Mouse (Mus musculus) adrenal gland, adult (tissue): ENCODE data around the gene Kri1.
A peak's percentile ranks its signal among the peaks of the same experiment; 100 is the strongest.
"Not testable (repeated sequence)": the region's sequence is repeated elsewhere in the genome, so short reads cannot be mapped to it uniquely, and the experiment has no call there.

ENCODE experiments used
- DNase-seq, 2 experiments: peaks; one replicate each; pipeline ENCODE4 v3.0.0; 2022 to 2023; ENCODE audit warnings: low spot score in 1 of 2; ENCODE audit not compliant: inconsistent age in 2 of 2

Kri1 gene

GRCm38 (mm10) chr9:21287571-21288402 is at the start of gene Kri1:
TSS of gene Kri1 (minus strand) at chr9:21287969.
- peak; percentile 99 for DNase-seq

GRCm38 (mm10) chr9:21336491-21336890 is 48.7 kb upstream of the Kri1 start:
- no peak for DNase-seq

DNA sequence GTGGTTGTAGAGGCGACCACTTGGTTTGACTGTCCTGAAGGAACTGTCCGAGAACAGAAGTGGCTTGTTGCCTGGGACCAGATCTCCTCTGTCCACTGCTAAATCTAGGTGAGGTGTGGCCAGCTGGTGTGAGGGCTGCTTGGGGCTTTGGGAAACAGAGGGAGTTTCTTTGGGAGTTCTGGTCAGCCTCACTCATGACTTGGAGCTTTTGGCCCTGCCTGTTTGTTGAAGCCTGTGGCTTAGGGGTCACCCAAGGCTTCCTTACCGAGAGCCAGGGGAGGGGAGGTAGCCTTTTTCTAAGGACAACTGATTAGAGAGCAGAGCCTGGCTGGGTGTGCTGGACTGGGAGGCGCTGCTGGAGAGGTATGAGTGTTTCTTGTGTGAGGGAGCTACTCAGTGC is 47.6 kb upstream of the Kri1 start:
- DNase-seq, result no peak

GRCm38 (mm10) chr9:21334747-21335146 is 47.0 kb upstream of the Kri1 start:
- DNase-seq, result no peak

- no peak for DNase-seq
Observed at GRCm38 (mm10) chr9:21333523-21333922, 45.8 kb upstream of the Kri1 start.

GRCm38 (mm10) chr9:21332161-21333061 is 44.6 kb upstream of the Kri1 start:
- no peak for DNase-seq

DNA sequence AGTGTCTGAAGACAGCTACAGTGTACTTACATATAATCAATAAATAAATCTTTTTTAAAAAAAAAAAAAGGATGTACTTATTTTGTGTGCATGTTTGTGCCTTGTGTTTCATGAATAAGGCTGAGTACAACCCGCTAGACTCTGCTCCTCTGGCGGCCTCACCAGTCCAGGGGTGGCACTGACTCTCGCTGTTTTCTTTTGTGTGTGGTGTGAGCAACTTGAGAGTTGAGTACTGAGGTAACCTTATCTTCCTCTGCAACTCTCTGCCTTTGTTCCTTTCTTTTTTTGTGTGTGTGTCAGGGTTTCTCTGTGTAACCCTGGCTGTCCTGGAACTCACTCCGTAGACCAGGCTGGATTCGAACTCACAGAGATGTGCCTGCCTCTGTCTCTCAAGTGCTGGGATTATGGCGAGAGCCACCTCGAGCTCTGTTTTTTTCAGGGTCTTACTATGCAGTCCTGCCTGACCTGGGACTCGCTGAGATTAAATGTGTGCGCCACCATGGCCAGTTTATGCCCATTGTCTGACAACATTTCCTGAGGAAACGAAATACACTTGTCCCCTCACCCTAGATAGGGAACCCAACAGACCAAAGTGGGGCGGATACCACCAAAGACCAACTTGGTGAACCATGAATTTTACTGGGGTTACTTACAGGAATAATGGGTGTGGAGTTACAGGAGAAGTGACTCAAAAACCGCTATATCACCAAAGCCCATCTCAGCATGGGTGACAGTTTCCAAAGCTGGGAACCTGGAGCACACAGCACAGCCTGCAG is 43.8 kb upstream of the Kri1 start:
- DNase-seq, result no peak

GRCm38 (mm10) chr9:21329699-21330289 is 42.0 kb upstream of the Kri1 start:
- peak; percentile 72 to 73 for DNase-seq

DNA sequence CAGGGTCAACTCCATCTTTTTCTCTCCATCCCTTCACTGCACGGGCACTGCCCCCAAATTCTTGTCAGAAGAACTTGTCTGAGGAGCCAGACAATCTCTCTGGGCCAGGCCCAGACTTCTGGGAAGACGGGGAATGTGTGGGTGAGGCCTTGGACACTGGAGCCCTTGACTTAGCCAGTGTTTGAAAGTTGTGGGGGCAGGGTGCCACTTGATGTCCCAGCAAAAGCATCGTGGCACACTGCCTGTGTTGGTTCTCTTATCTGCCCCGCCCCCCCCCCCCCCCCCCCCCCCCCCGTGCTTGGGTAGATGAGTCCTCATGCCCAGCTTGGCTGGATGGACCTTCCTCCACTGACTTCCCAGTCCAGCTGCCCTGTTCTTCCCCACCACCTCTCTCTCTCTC is 41.3 kb upstream of the Kri1 start:
- DNase-seq, result peak; percentile 55 to 64

- DNase-seq, result no peak
Observed at GRCm38 (mm10) chr9:21328041-21328440, 40.3 kb upstream of the Kri1 start.

DNA sequence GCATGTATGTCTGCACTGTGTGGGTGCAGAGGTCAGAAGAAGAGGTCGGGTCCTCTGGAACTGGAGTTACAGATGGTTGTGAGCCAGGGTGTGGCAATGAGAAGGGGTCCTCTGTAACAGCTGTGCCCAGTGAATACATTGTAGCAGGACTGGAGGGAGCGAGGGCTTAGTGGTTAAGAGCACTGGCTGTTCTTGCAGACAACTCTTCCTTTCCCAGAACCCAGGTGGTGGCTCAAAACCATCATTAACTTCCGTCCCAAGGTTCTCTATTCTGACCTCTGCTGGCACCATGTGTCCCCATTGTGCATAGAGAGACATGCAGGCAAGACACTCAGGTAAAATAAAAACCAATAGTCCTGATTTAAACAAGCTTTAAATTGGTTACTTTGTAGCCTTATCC is 39.8 kb upstream of the Kri1 start:
- DNase-seq, result no peak

GRCm38 (mm10) chr9:21324269-21324668 is 36.5 kb upstream of the Kri1 start:
- peak; percentile 36 to 46 for DNase-seq

DNA sequence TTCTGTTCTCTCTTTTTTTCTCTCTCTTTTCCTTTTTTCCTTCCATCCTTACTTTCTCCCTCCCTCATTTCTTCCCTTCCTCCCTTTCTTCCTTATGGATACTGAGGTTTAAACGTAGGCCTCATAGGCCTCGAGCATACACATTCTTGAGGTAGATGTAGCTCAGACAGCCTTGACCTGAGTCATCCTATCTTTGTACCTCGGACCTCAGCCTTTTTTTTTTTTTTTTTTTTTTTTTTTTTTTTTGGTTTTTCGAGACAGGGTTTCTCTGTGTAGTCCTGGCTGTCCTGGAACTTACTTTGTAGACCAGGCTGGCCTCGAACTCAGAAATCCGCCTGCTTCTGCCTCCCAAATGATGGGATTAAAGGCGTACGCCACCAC is 35.1 kb upstream of the Kri1 start:
- DNase-seq, result not testable (repeated sequence)

DNA sequence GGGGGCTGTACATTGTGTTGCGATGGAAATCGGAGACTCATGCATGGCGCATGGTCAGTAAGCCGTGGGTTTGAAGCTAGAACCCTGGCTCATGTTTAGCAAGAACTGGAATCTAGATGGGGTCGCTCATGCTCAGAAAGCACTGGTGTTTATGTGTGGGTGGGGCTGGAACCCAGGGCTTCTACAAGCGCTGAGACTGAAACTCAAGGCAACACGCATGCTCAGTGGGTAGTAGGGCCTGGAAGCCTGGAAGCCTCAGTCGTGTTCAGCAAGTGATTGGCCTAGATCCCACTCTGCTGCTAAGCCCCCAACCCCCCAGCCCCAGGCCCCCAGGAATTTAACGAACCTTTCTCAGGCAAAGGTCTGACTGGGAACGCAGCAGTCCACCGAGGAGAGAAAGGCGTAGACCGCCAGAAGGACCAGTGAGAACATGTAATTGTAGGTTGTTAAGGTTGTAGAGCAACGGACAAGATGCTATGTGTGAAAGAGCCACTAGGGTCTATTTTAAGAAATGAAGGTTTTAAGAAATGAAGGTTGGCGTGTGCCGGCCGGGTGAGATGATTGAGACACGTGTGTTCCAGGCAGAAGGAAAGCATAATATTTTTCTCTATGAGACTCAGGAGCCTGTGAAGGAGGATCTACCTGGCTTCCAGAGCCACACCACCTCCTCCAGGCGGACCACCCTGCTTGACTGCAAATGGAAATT is 34.6 kb upstream of the Kri1 start:
- DNase-seq, result no peak

DNA sequence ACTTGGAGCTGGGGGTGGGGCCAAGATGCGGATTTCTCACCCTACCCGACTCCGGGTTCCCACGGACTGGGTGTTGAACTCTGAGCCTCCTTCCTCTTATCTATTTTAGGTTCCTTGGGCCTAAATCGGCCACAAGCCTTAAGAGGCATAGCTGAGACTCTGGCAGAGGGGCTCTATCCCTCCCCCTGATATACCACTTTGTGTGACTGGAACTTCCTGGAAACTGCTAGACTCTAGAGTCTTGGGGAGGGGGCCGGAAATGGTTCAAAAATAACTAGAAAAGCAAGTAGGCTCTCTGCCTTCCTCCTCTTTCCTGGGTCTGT is 33.7 kb upstream of the Kri1 start:
- peak; percentile 52 to 65 for DNase-seq

DNA sequence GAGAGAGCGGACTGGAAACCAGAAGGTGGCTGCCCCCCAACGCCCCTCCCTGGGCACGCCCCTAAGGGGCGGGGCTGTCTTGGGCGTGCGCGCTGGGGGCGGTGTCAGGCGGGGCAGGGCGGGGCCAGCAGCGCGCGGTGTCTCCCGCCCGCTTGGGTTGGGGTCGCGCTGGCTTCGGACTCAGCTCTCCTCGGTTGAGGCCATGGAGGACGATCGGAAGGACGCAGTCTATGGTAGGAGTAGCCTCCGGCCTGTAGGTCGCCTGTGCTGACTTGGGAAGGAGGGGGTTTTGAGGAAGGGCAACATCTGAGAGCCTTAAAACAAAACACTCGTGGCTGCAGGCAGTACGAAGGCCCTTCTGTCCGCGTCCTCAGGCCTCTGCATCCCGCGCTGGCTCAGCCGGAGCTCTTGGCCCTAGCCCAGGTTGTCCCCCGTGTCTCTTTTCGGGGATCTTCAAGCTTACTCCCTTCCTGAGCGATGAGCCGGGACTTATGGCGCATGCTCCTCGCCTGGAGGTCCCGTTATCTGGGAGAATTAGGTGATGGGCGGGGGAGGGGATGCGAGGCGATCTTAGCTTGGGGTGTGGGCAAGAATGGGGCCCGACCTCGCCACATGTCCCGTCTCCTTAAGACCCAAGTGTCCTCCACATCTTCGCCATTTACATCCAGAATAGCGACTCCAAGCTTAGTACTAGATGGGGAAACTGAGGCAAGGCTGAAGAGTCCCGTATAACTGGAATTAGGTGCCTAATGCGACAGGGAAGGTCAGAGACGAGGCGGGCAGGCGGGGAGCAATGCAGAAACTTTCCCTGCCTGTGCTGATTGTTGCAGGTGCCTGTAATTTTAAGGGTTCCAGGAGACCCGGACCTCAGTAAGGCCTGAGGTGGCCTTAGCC is 33.1 kb upstream of the Kri1 start, which contains the start of gene Slc44a2:
Gene Slc44a2, plus strand, starts transcription at position 80 of the 894 bp plus-strand sequence.
- peak; percentile 92 to 96 for DNase-seq

GRCm38 (mm10) chr9:21320280-21320618 is 32.5 kb upstream of the Kri1 start:
- no peak for DNase-seq

DNA sequence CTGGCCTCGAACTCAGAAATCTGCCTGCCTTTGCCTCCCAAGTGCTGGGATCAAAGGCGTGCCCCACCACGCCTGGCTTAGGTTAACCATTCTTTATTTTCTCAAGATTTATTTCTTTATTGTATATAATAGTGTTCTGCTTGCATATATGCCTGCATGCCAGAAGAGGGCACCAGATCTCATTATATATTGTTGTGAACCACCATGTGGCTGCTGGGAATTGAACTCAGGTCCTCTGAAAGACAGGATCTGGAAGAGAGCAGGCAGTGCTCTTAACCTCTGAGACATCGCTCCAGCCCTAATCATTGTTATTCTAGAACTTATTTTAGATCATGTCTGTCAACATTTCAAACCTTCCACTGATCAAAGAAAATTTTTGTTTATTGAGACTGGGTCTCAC is 31.7 kb upstream of the Kri1 start:
- DNase-seq, result no peak

DNA sequence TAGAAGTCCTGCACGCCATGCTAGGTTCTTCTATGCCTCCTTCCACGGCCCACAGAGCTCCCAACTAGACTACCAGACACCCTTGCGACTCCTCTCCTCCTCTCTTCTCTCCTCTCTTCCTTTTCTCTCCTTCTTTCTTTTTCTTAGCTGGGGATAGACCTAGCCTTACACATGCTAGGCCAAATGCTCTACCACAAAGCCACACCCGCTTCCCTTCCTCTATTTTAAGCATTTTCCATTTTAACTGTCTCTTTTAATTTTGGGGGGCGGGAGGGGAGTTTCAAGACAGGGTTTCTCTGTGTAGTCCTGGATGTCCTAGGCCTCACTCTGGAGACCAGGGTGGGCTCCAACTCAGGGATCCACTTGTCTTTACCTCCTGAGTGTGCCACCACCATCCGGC is 31.0 kb upstream of the Kri1 start:
- DNase-seq, result no peak
